Mouse (Mus musculus): ENCODE data around the gene Mfrp.

- no peak for TF ChIP-seq CTCF (conservative IDR thresholded peaks at IDR 0.05; ENCODE audit: low read length)
- TF ChIP-seq POU5F1 (IDR thresholded peaks at IDR 0.05; ENCODE audit: borderline replicate concordance, low read length) = no peak
- no peak for TF ChIP-seq NANOG (IDR thresholded peaks at IDR 0.05; ENCODE audit: borderline replicate concordance, low read length)
Observed at GRCm38 (mm10) chr9:44134851-44135730, 33.6 kb downstream of the Mfrp start.
